Mouse (Mus musculus) liver, adult 2 months (tissue): Measurements from ENCODE around the gene 1110051M20Rik.

ENCODE experiments used
- CTCF ChIP-seq: fragments of 200-500 bp; IDR thresholded peaks from 2 replicates; pipeline ENCODE4 v1.5.1; 2011; ENCODE audit warnings: low read depth, low read length, control low read depth
- POLR2A ChIP-seq: fragments of 200-500 bp; IDR thresholded peaks from 2 replicates; pipeline ENCODE4 v1.6.1; 2011; ENCODE audit warnings: low read length, control low read depth; ENCODE audit not compliant: insufficient read depth; ENCODE audit errors: extremely low read depth

GRCm38 (mm10) chr2:91327968-91328728, 116.4 kb downstream of the 1110051M20Rik start:
- TF ChIP-seq POLR2A = no peak
- TF ChIP-seq CTCF = no peak
